Mouse (Mus musculus) frontal cortex, postnatal 25 days (tissue): ENCODE measurements around the gene Slco3a1.

Experiments
- DNase-seq, 2 experiments: peaks; one replicate each; pipeline ENCODE4 v3.0.0; 2022; ENCODE audit warnings: low spot score in 2 of 2

Gene Slco3a1

GRCm38 (mm10) chr7:74528182-74528581 lies 26.4 kb downstream of the Slco3a1 start:
- no peak for DNase-seq

GRCm38 (mm10) chr7:74527689-74528088 lies 26.9 kb downstream of the Slco3a1 start:
- DNase-seq = no peak

GRCm38 (mm10) chr7:74526030-74526429 lies 28.6 kb downstream of the Slco3a1 start:
- DNase-seq = no peak

- DNase-seq = no peak
Measured at GRCm38 (mm10) chr7:74525586-74525985, 29.0 kb downstream of the Slco3a1 start.

GRCm38 (mm10) chr7:74524188-74524971 lies 30.2 kb downstream of the Slco3a1 start:
- DNase-seq = no peak

- DNase-seq = no peak
Measured at GRCm38 (mm10) chr7:74523086-74523485, 31.5 kb downstream of the Slco3a1 start.

- no peak for DNase-seq
Measured at GRCm38 (mm10) chr7:74522260-74522659, 32.3 kb downstream of the Slco3a1 start.

GRCm38 (mm10) chr7:74519386-74519785 lies 35.2 kb downstream of the Slco3a1 start:
- DNase-seq = no peak

GRCm38 (mm10) chr7:74518776-74519175 lies 35.8 kb downstream of the Slco3a1 start:
- DNase-seq = no peak

GRCm38 (mm10) chr7:74518255-74518654 lies 36.3 kb downstream of the Slco3a1 start:
- no peak for DNase-seq

- DNase-seq = no peak
Measured at GRCm38 (mm10) chr7:74510676-74511075, 43.9 kb downstream of the Slco3a1 start.

- no peak for DNase-seq
Measured at GRCm38 (mm10) chr7:74508205-74508604, 46.4 kb downstream of the Slco3a1 start.

GRCm38 (mm10) chr7:74506856-74507255 lies 47.7 kb downstream of the Slco3a1 start:
- DNase-seq = no peak

- DNase-seq = no peak
Measured at GRCm38 (mm10) chr7:74505635-74506034, 48.9 kb downstream of the Slco3a1 start.

GRCm38 (mm10) chr7:74501187-74501586 lies 53.4 kb downstream of the Slco3a1 start:
- no peak for DNase-seq

GRCm38 (mm10) chr7:74499470-74499869 lies 55.1 kb downstream of the Slco3a1 start:
- DNase-seq = no peak

GRCm38 (mm10) chr7:74498266-74498980 lies 56.2 kb downstream of the Slco3a1 start:
- no peak for DNase-seq

GRCm38 (mm10) chr7:74497203-74497602 lies 57.4 kb downstream of the Slco3a1 start:
- no peak for DNase-seq

GRCm38 (mm10) chr7:74495451-74495850 lies 59.1 kb downstream of the Slco3a1 start:
- DNase-seq = no peak

GRCm38 (mm10) chr7:74493775-74494174 lies 60.8 kb downstream of the Slco3a1 start:
- DNase-seq = no peak

GRCm38 (mm10) chr7:74491683-74492355 lies 62.8 kb downstream of the Slco3a1 start:
- DNase-seq = no peak

- no peak for DNase-seq
Measured at GRCm38 (mm10) chr7:74488141-74488540, 66.4 kb downstream of the Slco3a1 start.

- no peak for DNase-seq
Measured at GRCm38 (mm10) chr7:74487727-74488126, 66.9 kb downstream of the Slco3a1 start.
